Mouse (Mus musculus) megakaryocyte, embryonic 14.5 days (primary cell): ENCODE data around the gene Myl3.

ENCODE experiments used
- FLI1 ChIP-seq: IDR thresholded peaks from 2 replicates; pipeline ENCODE4 v1.6.1; 2012; ENCODE audit warnings: low read length, inconsistent platforms, mixed read lengths
- GATA1 ChIP-seq: IDR thresholded peaks from 3 replicates; pipeline ENCODE4 v1.6.1; 2012; ENCODE audit warnings: mixed read lengths, low read length, inconsistent platforms, borderline replicate concordance

DNA sequence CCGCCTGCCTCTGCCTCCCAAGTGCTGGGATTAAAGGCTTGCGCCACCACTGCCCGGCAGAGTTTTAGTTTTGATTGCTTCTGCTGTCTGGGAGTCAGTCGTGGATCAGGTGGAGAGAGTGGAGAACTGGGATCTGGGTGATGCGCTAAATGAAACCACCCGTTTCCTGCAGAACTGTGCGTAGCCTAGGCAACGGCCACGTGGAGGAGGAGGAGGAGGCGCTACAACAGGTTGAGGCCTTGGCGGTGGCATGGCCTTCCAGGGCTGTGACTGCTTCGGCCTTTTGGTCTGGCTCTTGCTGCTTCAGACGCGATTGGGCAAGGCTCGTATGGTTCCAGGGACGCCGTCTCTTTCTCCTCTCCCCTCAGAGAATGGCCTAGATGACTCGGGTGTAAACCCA is 72.1 kb downstream of the Myl3 start, which contains the start of gene Prss44:
- TF ChIP-seq GATA1, result no peak
- TF ChIP-seq FLI1, result no peak
